Mouse (Mus musculus) lung, embryonic 16.5 days (tissue): ENCODE measurements around the gene Mymk. TPM values are rescaled to one million over a fixed set of nuclear protein-coding genes. Genes with fewer than 3 reads are reported as not detected.

ENCODE experiments used
- ATAC-seq: fragments of 200-750 bp; cut with Nextera tagmentation; 2 replicates; pipeline ENCODE4 v1.8.0; 2017; ENCODE audit warnings: low read depth, mild to moderate bottlenecking, moderate library complexity
- H3K27ac ChIP-seq: fragments of 300-500 bp; sonication (generic); 2 replicates; pipeline ENCODE4 v1.5.1; 2014; ENCODE audit warnings: mild to moderate bottlenecking, control low read depth, low read length
- H3K27me3 ChIP-seq: fragments of 300-500 bp; sonication (generic); 2 replicates; pipeline ENCODE4 v1.6.1; 2014; ENCODE audit warnings: low read depth, low read length, mixed read lengths; ENCODE audit not compliant: control insufficient read depth, insufficient read depth
- H3K36me3 ChIP-seq: fragments of 300-500 bp; sonication (generic); 2 replicates; pipeline ENCODE4 v1.6.1; 2014; ENCODE audit warnings: low read length; ENCODE audit not compliant: control insufficient read depth, insufficient read depth
- H3K4me1 ChIP-seq: fragments of 300-500 bp; sonication (generic); replicated peaks from 2 replicates; pipeline ENCODE4 v1.6.1; 2014; ENCODE audit warnings: low read length, mixed read lengths; ENCODE audit not compliant: control insufficient read depth, insufficient read depth
- H3K4me2 ChIP-seq: fragments of 300-500 bp; sonication (generic); 2 replicates; pipeline ENCODE4 v1.6.1; 2014; ENCODE audit warnings: low read depth, low read length, control low read depth
- H3K4me3 ChIP-seq: fragments of 300-500 bp; sonication (generic); 2 replicates; pipeline ENCODE4 v1.5.1; 2014; ENCODE audit warnings: mild to moderate bottlenecking, low read length, control low read depth
- H3K9ac ChIP-seq: fragments of 300-500 bp; sonication (generic); 2 replicates; pipeline ENCODE4 v1.6.1; 2014; ENCODE audit warnings: low read length, control low read depth
- H3K9me3 ChIP-seq: fragments of 300-500 bp; sonication (generic); 2 replicates; pipeline ENCODE4 v1.6.1; 2016; ENCODE audit warnings: low read length; ENCODE audit not compliant: control insufficient read depth
- WGBS: fragments of 180-500 bp; shearing (Covaris S2); extraction: QIAGEN DNeasy Blood & Tissue Kit; methylation state at CpG from one replicate; pipeline ENCODE4 v1.1.7; 2014; 5-methylcytosine and 5-hydroxymethylcytosine counted together
- polyA plus RNA-seq: library from polyadenylated mRNA; unstranded; fragments of >200 nt; fragmentation: Nextera tagmentation; extraction: Ambion mirVana; gene quantifications from 2 replicates; pipeline ENCODE4 v1.2.1, GENCODE M21; 2015

Gene Mymk
- polyA plus RNA-seq, 1 experiment from 2014 or later, result 1.6 TPM

GRCm38 (mm10) chr2:27021103-27021502, 50.9 kb downstream of the Mymk start:
- Histone ChIP-seq H3K4me3 (no peak overlapping the region), H3K36me3 (peaks cover 15% of the 10 kb centered on the region), H3K27me3 (no peaks in the 10 kb centered on the region), H3K9me3 (no peaks in the 10 kb centered on the region), H3K4me2 (no peak overlapping the region), H3K27ac (no peak overlapping the region), H3K9ac (no peak overlapping the region), H3K4me1 (no peaks in the 10 kb centered on the region)
- no peak for ATAC-seq
- WGBS, result 70% methylated on average over 1 of the region's 1 CpGs

- Histone ChIP-seq H3K4me1 (no peaks in the 10 kb centered on the region), H3K27me3 (no peaks in the 10 kb centered on the region), H3K9me3 (no peaks in the 10 kb centered on the region), H3K36me3 (peaks cover 29% of the 10 kb centered on the region), H3K27ac (no peak overlapping the region), H3K9ac (no peak overlapping the region), H3K4me3 (no peak overlapping the region), H3K4me2 (no peak overlapping the region)
- no peak for ATAC-seq
- WGBS, result 86% methylated on average over 2 of the region's 2 CpGs
Measured at GRCm38 (mm10) chr2:27019530-27019929, 52.4 kb downstream of the Mymk start.

GRCm38 (mm10) chr2:27017802-27018201, 54.2 kb downstream of the Mymk start:
- no peak overlapping the region for H3K27ac ChIP-seq
- H3K9me3 ChIP-seq, result no peaks in the 10 kb centered on the region
- 52% methylated on average over 5 of the region's 5 CpGs for WGBS
- peak; percentile 73 for ATAC-seq
- H3K9ac ChIP-seq, result no peak overlapping the region
- H3K4me1 ChIP-seq, result no peaks in the 10 kb centered on the region
- no peak overlapping the region for H3K4me3 ChIP-seq
- no peaks in the 10 kb centered on the region for H3K27me3 ChIP-seq
- peaks cover 37% of the 10 kb centered on the region for H3K36me3 ChIP-seq
- no peak overlapping the region for H3K4me2 ChIP-seq

Other genes with a start within 250 kb of the Mymk start
- not detected in 2 replicates for gene Abo, start 207.2 kb downstream of the Mymk start, polyA plus RNA-seq
- gene Surf6, start 169.3 kb downstream of the Mymk start, polyA plus RNA-seq, result 22.6 and 25.3 TPM in 2 replicates
- gene Med22, start 161.5 kb downstream of the Mymk start, polyA plus RNA-seq, result 48.5 and 49.1 TPM in 2 replicates
- 578 and 617 TPM in 2 replicates for gene Rpl7a, start 161.4 kb downstream of the Mymk start, polyA plus RNA-seq
- 33.0 and 34.6 TPM in 2 replicates for gene Surf2, start 155.8 kb downstream of the Mymk start, polyA plus RNA-seq
- 51.9 and 57.3 TPM in 2 replicates for gene Surf1, start 155.6 kb downstream of the Mymk start, polyA plus RNA-seq
- gene Surf4, start 138.3 kb downstream of the Mymk start, polyA plus RNA-seq, result 209 and 215 TPM in 2 replicates
- gene Stkld1, start 138.1 kb downstream of the Mymk start, polyA plus RNA-seq, result 0.06 and 0.19 TPM in 2 replicates
- gene Rexo4, start 107.8 kb downstream of the Mymk start, polyA plus RNA-seq, result 41.5 and 44.0 TPM in 2 replicates
- 0.08 and 0.20 TPM in 2 replicates for gene Adamts13, start 98.8 kb downstream of the Mymk start, polyA plus RNA-seq
- 52.3 and 57.1 TPM in 2 replicates for gene Cacfd1, start 62.3 kb downstream of the Mymk start, polyA plus RNA-seq
- 0.63 and 0.85 TPM in 2 replicates for gene Slc2a6, start 44.2 kb downstream of the Mymk start, polyA plus RNA-seq
- gene Adamtsl2, start 7.2 kb upstream of the Mymk start, polyA plus RNA-seq, result 27.9 and 28.4 TPM in 2 replicates
- 0.54 and 0.64 TPM in 2 replicates for gene Fam163b, start 70.3 kb upstream of the Mymk start, polyA plus RNA-seq
- gene Dbh, start 93.1 kb upstream of the Mymk start, polyA plus RNA-seq, result 0.54 and 0.84 TPM in 2 replicates
- gene Sardh, start 176.2 kb upstream of the Mymk start, polyA plus RNA-seq, result 24.3 and 32.0 TPM in 2 replicates